Mouse (Mus musculus) MEL (cell line): Measurements from ENCODE around the gene Tmcc3.

ENCODE experiments used
- CHD1 ChIP-seq: IDR thresholded peaks from 2 replicates; pipeline ENCODE4 v1.6.1; 2012; ENCODE audit warnings: low read depth, mild to moderate bottlenecking, inconsistent platforms, low read length, improper control_type of control experiment
- CHD2 ChIP-seq: IDR thresholded peaks from 2 replicates; pipeline ENCODE4 v1.6.1; 2011; ENCODE audit warnings: low read length, improper control_type of control experiment
- CTCF ChIP-seq, 3 experiments: IDR thresholded peaks in 2 of 3; conservative IDR thresholded peaks in 1 of 3; 2 replicates each; pipeline ENCODE4 v1.5.1; 2011 to 2012; ENCODE audit warnings: low read length in 3 of 3, low read depth in 2 of 3, mild to moderate bottlenecking in 2 of 3, improper control_type of control experiment in 1 of 3, inconsistent platforms in 1 of 3, mixed read lengths in 1 of 3, moderate library complexity in 1 of 3; ENCODE audit not compliant: control insufficient read depth in 1 of 3, insufficient read depth in 1 of 3, poor library complexity in 1 of 3, severe bottlenecking in 1 of 3
- EP300 ChIP-seq, 2 experiments: IDR thresholded peaks; 2 replicates each; pipeline ENCODE4 v1.6.1; 2011; ENCODE audit warnings: improper control_type of control experiment in 2 of 2, low read length in 2 of 2, low read depth in 1 of 2, mild to moderate bottlenecking in 1 of 2
- POLR2A ChIP-seq, 2 experiments: IDR thresholded peaks; 2 replicates each; pipeline ENCODE4 v1.6.1; 2011 to 2012; ENCODE audit warnings: low read length in 2 of 2, mild to moderate bottlenecking in 2 of 2, control low read depth in 1 of 2, improper control_type of control experiment in 1 of 2, low read depth in 1 of 2, moderate library complexity in 1 of 2; ENCODE audit not compliant: control insufficient read depth in 1 of 2, insufficient read depth in 1 of 2, poor library complexity in 1 of 2
- SMC3 ChIP-seq: IDR thresholded peaks from 2 replicates; pipeline ENCODE4 v1.6.1; 2011; ENCODE audit warnings: low read depth, low read length, improper control_type of control experiment
- USF1 ChIP-seq: IDR thresholded peaks from 2 replicates; pipeline ENCODE4 v1.6.1; 2014; ENCODE audit warnings: low read depth, mild to moderate bottlenecking, inconsistent platforms, low read length, improper control_type of control experiment, moderate library complexity
- ZC3H11A ChIP-seq: IDR thresholded peaks from 2 replicates; pipeline ENCODE4 v1.6.1; 2012; ENCODE audit warnings: low read depth, mild to moderate bottlenecking, inconsistent platforms, low read length, improper control_type of control experiment
- ZMIZ1 ChIP-seq: IDR thresholded peaks from 2 replicates; pipeline ENCODE4 v1.6.1; 2012; ENCODE audit warnings: low read depth, mild to moderate bottlenecking, inconsistent platforms, low read length, improper control_type of control experiment, moderate library complexity

- TF ChIP-seq USF1 (no peak), EP300 (IDR thresholded peaks at IDR 0.05; ENCODE audit: low read depth in 1 of 2, low read length in 2 of 2) (no peak), POLR2A (IDR thresholded peaks at IDR 0.05; ENCODE audit: control insufficient read depth in 1 of 2, insufficient read depth in 1 of 2, low read depth in 1 of 2, low read length in 2 of 2, poor library complexity in 1 of 2) (no peak), CTCF (IDR thresholded peaks at IDR 0.05 in 2 of 3, conservative IDR thresholded peaks at IDR 0.05 in 1 of 3; ENCODE audit: control insufficient read depth in 1 of 3, insufficient read depth in 1 of 3, low read depth in 2 of 3, low read length in 3 of 3, poor library complexity in 1 of 3, severe bottlenecking in 1 of 3) (no peak), ZMIZ1 (no peak), SMC3 (no peak), CHD2 (no peak), ZC3H11A (no peak), CHD1 (no peak)
These were observed 257.1 kb downstream of the Tmcc3 start for GRCm38 (mm10) chr10:94568867-94569266.
